Mouse (Mus musculus): ENCODE measurements at regions not wholly inside any gene's neighbourhood (a gene's known extent, or its start where the extent isn't known, plus 50 kb on each side); places are given as distances from the start of the nearest gene placed in this dataset.

DNA sequence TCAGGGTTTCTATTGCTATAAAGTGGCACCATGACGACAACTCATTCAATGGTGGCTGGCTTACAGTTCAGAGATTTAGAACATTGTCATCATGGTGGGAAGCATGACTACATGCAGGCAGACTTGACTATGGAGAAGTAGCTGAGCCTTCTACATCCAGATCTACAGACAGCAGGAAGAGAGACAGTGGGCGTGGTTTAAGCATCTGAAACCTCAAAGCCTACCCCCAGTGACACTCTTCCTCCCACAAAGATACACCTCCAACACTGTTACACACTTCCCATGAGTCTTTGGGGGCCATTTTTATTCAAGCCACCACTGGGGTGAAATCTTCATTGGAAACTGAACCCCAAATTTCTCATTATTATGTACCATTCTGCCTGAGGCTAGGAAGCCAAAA is 191.0 kb downstream of the Sox4 start:
- TF ChIP-seq CTCF (IDR thresholded peaks at IDR 0.05; ENCODE audit: low read depth) (no peak), EP300 (optimal IDR thresholded peaks at IDR 0.05) (no peak)
